Mouse (Mus musculus) stomach, embryonic 14.5 days (tissue): ENCODE data around the gene Timmdc1. TPM values are rescaled to one million over a fixed set of nuclear protein-coding genes. Genes with fewer than 3 reads are reported as not detected.

Experiments used
- ATAC-seq: fragments of 200-750 bp; cut with Nextera tagmentation; 2 replicates; pipeline ENCODE4 v1.8.0; 2017; ENCODE audit warnings: low read depth, moderate TSS enrichment; ENCODE audit not compliant: insufficient number of reproducible peaks, insufficient read depth, low FRiP score
- H3K27ac ChIP-seq: fragments of 300-500 bp; sonication (generic); 2 replicates; pipeline ENCODE4 v1.5.1; 2014; ENCODE audit warnings: mild to moderate bottlenecking, low read length, moderate library complexity, mixed read lengths
- H3K27me3 ChIP-seq: fragments of 300-500 bp; sonication (generic); 2 replicates; pipeline ENCODE4 v1.6.1; 2014; ENCODE audit warnings: low read length, control low read depth, mixed read lengths; ENCODE audit not compliant: control insufficient read depth, insufficient read depth
- H3K36me3 ChIP-seq: fragments of 300-500 bp; sonication (generic); 2 replicates; pipeline ENCODE4 v1.6.1; 2014; ENCODE audit warnings: mild to moderate bottlenecking, control low read depth, low read length, moderate library complexity, mixed read lengths; ENCODE audit not compliant: control insufficient read depth, insufficient read depth
- H3K4me1 ChIP-seq: fragments of 300-500 bp; sonication (generic); 2 replicates; pipeline ENCODE4 v1.6.1; 2014; ENCODE audit warnings: low read length, control low read depth, mixed read lengths; ENCODE audit not compliant: control insufficient read depth, insufficient read depth
- H3K4me2 ChIP-seq: fragments of 300-500 bp; sonication (generic); replicated peaks from 2 replicates; pipeline ENCODE4 v1.6.1; 2014; ENCODE audit warnings: low read depth, low read length, control low read depth
- H3K4me3 ChIP-seq: fragments of 300-500 bp; sonication (generic); 2 replicates; pipeline ENCODE4 v1.5.1; 2014; ENCODE audit warnings: low read depth, low read length, control low read depth
- H3K9ac ChIP-seq: fragments of 300-500 bp; sonication (generic); replicated peaks from 2 replicates; pipeline ENCODE4 v1.6.1; 2014; ENCODE audit warnings: low read depth, mild to moderate bottlenecking, control low read depth, low read length, moderate library complexity, mixed read lengths
- H3K9me3 ChIP-seq: fragments of 300-500 bp; sonication (generic); 2 replicates; pipeline ENCODE4 v1.6.1; 2016; ENCODE audit warnings: low read depth, low read length, control low read depth; ENCODE audit not compliant: control insufficient read depth
- WGBS: fragments of 180-500 bp; shearing (Covaris S2); extraction: QIAGEN DNeasy Blood & Tissue Kit; methylation state at CpG from one replicate; pipeline ENCODE4 v1.1.7; 2014; 5-methylcytosine and 5-hydroxymethylcytosine counted together
- polyA plus RNA-seq: library from polyadenylated mRNA; unstranded; fragments of >200 nt; fragmentation: Nextera tagmentation; extraction: Ambion mirVana; gene quantifications from 2 replicates; pipeline ENCODE4 v1.2.1, GENCODE M21; 2014

Gene Timmdc1
- polyA plus RNA-seq, 1 experiment from 2014 or later, result 25.5 TPM

DNA sequence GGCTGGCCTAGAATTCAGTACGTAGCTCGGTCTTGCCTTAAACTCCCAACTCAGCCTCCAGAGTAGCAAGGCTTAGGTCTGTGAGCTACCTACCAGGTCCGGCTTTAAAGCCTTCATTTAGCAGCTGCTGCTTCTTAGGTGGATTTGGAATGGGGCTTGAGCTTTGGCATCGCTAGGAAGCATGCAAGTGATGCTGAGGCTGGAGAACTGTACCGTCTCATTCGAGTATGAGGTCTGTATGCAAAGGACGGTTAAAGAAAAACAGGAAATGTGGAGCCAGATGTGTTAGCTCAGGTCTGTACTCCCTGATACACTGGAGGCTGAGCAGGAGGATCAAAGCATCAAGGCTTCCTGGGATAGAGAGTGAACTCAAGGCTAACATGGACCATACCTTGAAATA is 60.3 kb downstream of the Timmdc1 start:
- no peaks in the 10 kb centered on the region for H3K4me1 ChIP-seq
- H3K9ac ChIP-seq, result no peak overlapping the region
- H3K9me3 ChIP-seq, result no peaks in the 10 kb centered on the region
- H3K27ac ChIP-seq, result no peak overlapping the region
- H3K27me3 ChIP-seq, result no peaks in the 10 kb centered on the region
- ATAC-seq, result no peak
- no peak overlapping the region for H3K4me3 ChIP-seq
- H3K4me2 ChIP-seq, result no peak overlapping the region
- 75% methylated on average over 7 of the region's 7 CpGs for WGBS
- no peaks in the 10 kb centered on the region for H3K36me3 ChIP-seq

DNA sequence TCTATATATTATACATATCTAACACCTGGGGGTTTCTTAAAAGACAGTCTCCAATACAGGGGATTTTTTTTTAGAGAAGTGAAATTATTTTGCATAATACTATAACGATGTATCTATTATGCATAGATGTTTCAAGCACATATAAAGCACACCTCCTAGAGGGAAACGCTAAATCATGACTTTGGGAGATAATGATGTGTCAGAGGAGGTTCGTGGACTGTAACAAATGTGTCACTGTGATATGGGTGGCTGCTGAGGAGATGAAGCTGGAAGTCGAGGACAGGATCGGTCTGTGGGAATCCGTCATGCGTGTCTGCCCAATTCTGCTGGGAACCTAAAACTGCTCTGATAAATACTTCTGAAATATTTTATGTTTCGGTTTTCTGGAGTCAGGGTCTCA is 60.7 kb downstream of the Timmdc1 start:
- Histone ChIP-seq H3K9ac (no peak overlapping the region), H3K27me3 (no peaks in the 10 kb centered on the region), H3K9me3 (no peaks in the 10 kb centered on the region), H3K27ac (no peak overlapping the region), H3K4me3 (no peak overlapping the region), H3K4me2 (no peak overlapping the region), H3K36me3 (no peaks in the 10 kb centered on the region), H3K4me1 (no peaks in the 10 kb centered on the region)
- no peak for ATAC-seq
- WGBS, result 82% methylated on average over 8 of the region's 8 CpGs

DNA sequence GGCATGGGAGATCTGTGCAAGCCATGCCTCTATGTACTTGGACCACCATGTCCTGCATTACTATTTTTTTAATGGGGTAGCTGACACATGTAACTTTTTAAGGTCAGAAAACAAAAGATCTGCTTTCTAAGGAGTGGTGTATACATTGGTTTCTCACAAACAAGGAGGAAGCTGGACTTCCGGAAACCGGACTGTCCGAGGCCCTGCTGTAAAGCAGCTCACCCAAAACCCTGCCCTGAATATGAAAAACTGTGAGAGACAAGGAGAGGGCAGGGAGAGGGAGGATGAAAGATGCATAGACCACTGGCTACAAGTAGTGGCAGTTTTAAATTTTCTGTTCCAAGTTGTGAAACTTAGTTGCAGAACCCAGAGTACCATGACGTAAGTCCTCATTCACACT is 62.5 kb downstream of the Timmdc1 start:
- 89% methylated on average over 4 of the region's 4 CpGs for WGBS
- Histone ChIP-seq H3K27ac (no peak overlapping the region), H3K27me3 (no peaks in the 10 kb centered on the region), H3K4me3 (no peak overlapping the region), H3K9me3 (no peaks in the 10 kb centered on the region), H3K4me1 (no peaks in the 10 kb centered on the region), H3K9ac (no peak overlapping the region), H3K4me2 (no peak overlapping the region), H3K36me3 (no peaks in the 10 kb centered on the region)
- ATAC-seq, result no peak

DNA sequence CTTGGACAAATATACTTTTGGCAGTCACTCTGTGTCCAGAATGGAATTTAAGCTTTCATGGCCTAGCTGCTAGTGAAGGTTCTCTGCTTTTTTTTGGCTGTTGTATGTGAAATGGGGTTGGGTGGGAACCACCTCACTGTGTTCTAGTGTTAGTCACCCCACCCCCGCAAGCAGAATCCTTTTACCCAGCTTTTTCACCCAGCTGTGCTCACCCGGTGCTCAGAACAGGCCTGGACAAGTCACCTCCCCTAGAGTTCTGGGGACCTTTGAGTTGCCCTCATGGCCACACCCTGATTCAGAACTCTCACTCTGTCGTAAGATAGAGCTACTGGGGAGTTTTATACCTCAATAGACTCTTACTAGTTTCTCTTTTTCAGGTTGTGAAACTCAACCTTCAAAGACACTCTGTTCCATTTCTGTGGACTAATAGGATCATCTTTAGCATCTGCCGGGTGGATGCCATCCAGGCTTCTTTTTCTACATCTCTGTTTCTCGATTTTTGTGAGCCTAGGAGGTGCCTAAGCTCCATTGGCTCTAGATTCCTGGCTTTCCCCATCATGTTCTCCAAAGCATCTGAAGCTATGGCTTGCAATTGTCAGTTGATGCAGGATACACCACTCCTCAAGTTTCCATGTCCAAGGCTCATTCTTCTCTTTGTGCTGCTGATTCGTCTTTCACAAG is 63.7 kb downstream of the Timmdc1 start:
- 53% methylated on average over 6 of the region's 6 CpGs for WGBS
- H3K27ac ChIP-seq, result no peak overlapping the region
- H3K4me2 ChIP-seq, result no peak overlapping the region
- no peak for ATAC-seq
- H3K9ac ChIP-seq, result no peak overlapping the region
- no peaks in the 10 kb centered on the region for H3K4me1 ChIP-seq
- no peaks in the 10 kb centered on the region for H3K27me3 ChIP-seq
- no peak overlapping the region for H3K4me3 ChIP-seq
- no peaks in the 10 kb centered on the region for H3K9me3 ChIP-seq
- no peaks in the 10 kb centered on the region for H3K36me3 ChIP-seq

DNA sequence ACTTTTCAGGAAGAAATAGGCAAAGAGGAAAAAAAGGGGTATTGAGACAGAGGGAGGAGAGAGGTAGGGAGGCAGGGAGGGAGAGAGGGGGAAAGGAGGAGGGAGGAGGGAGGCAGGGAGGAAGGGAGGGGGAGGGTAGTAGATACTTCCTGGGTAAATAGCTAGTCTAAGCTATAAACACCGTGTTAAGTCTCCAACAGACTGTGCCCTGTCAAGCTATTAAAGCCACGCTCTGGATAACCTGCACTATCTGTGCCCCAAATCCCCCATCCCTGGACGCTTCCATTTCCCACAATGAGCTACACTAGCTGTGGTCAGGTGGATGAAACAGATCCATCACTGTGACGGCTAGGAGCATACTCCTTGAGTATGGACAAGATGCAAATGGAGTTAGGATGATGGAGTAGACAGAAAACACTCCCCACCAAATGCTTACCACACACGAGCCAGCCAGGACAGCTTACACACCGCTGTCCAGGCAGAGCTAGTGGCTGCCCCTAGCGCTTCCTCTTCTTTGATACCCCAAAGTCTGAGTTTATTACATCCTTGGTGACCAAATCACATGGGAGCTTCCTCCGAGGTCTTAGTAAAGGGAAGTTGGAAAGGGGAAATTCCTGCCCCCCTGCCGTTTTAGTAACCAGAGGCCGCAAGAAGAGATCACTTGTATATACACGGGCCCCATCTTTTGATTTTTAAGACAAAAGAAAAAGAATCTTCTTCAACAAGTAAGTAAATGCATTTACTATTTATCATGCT is 65.5 kb downstream of the Timmdc1 start:
- WGBS, result 46% methylated on average over 11 of the region's 11 CpGs
- Histone ChIP-seq H3K36me3 (no peaks in the 10 kb centered on the region), H3K27me3 (no peaks in the 10 kb centered on the region), H3K27ac (no peak overlapping the region), H3K9me3 (no peaks in the 10 kb centered on the region), H3K4me3 (no peak overlapping the region), H3K4me2 (no peak overlapping the region), H3K9ac (no peak overlapping the region), H3K4me1 (no peaks in the 10 kb centered on the region)
- ATAC-seq, result no peak

DNA sequence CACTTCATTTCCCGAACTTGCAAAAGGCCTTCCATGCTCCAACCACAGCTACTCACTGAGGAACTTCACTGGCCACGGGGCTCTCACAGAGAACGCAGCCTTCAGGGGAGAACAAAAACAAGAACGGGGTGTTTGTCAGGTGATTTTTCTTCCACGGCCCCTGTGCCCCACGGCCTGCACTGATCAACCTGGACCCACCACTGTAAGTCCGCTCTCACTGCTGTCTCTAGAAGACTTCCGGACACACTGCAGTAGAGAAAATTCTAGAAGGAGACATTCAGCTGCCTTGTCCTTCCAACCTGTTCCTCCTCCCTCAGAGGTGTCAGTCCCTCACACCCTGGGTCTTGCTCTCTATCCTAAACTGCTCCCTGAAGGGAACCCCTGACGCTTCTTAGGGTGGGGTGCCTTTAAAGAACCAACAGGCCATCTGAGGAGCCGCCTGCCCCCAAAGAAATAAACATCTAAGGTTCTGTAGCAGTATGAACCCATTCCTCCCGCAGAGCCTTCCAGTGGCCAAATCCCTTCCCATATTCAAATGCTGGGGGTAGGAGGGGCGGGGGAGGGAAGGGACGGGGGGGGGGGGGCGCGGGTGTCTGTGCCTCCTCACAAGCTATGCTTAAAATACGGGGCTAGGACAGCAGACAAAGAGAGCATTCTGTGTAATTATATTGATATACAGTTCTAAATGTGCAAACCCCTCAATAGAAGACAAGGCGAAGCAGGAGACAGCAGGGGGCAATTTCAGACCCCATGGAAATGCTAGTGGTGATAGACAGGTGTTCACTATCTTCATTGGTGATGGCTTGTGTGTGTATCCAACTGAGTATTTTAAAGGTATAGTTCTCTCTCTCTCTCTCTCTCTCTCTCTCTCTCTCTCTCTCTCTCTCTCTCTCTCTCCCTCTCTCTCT is 66.7 kb downstream of the Timmdc1 start, which contains the start of gene Cd80:
Gene Cd80 (plus strand): TSS at position 51 of the 908 bp plus-strand sequence.
- no peak within 1 kb of the TSS for H3K9ac ChIP-seq
- no peak within 1 kb of the TSS for H3K27ac ChIP-seq
- no peaks in the 10 kb centered on the region for H3K27me3 ChIP-seq
- no peak within 1 kb of the TSS for H3K4me2 ChIP-seq
- no peak for ATAC-seq
- H3K9me3 ChIP-seq, result no peaks in the 10 kb centered on the region
- WGBS, result 68% methylated on average over 16 of the region's 17 CpGs
- H3K4me3 ChIP-seq, result no peak within 1 kb of the TSS
- H3K4me1 ChIP-seq, result peaks cover 5% of the 10 kb centered on the region
- no peaks in the 10 kb centered on the region for H3K36me3 ChIP-seq

DNA sequence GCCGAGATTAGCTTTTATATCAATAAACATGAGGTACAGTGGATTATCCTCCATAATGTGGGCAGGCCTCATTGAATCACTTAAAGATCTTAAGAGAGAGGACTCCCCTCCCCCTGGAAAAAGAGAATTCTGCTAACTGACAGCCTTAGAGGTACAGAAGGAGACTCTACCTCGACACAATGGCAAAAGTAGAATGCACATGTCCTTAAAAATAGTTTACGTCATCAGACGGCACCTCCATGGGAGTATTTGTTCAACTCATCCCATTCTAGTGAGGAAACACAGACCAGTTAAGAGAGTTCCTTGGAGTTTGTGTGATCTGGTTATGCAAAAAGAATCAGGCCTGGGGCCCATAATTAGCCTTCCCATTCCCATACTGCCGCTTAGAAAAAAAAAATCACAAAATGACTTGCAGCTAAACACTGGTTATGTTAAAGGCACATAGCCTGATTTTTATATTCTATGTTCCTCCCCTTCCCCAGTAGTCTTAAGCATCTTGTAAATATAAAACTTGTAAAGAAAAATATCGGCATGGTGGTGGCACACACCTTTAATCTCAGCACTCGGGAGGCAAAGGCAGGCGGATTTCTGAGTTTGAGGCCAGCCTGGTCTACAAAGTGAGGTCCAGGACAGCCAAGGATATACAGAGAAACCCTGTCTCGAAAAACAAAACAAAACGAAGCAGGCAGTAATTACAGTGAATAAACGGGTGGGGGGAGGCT is 67.8 kb downstream of the Timmdc1 start:
- Histone ChIP-seq H3K36me3 (peaks cover 9% of the 10 kb centered on the region; the same call in 1 of the 2 replicates), H3K27ac (no peak overlapping the region), H3K27me3 (no peaks in the 10 kb centered on the region), H3K4me3 (no peak overlapping the region), H3K9ac (no peak overlapping the region), H3K9me3 (no peaks in the 10 kb centered on the region), H3K4me1 (peaks cover 5% of the 10 kb centered on the region), H3K4me2 (no peak overlapping the region)
- ATAC-seq, result no peak
- 73% methylated on average over 11 of the region's 11 CpGs for WGBS

DNA sequence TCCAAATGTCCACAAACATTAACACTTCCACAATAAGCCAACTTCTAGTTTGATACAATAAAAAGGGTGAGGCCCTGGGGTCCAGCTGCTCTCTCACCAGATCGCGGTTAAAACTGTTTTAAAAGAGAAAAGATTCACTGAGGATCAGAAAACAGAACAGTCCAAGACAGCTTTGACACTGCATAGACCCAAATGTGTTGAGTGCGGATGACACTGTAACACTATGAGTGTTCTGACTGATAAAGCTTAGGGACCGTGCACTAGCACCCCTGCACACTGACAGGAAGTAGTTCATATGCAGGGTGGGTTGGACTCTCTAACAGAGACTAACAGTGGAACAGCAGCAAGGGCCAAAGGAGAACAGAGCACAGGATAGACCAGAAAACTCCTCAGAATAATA is 68.5 kb downstream of the Timmdc1 start:
- no peak overlapping the region for H3K9ac ChIP-seq
- 84% methylated on average over 4 of the region's 4 CpGs for WGBS
- no peaks in the 10 kb centered on the region for H3K9me3 ChIP-seq
- H3K4me2 ChIP-seq, result no peak overlapping the region
- no peak overlapping the region for H3K27ac ChIP-seq
- H3K27me3 ChIP-seq, result no peaks in the 10 kb centered on the region
- ATAC-seq, result no peak
- H3K4me1 ChIP-seq, result peaks cover 5% of the 10 kb centered on the region
- H3K36me3 ChIP-seq, result peaks cover 13% of the 10 kb centered on the region; the same call in 1 of the 2 replicates
- H3K4me3 ChIP-seq, result no peak overlapping the region
